Mouse (Mus musculus) central nervous system, embryonic 14 days (tissue): ENCODE data around the gene Srl. TPM values are rescaled to one million over a fixed set of nuclear protein-coding genes. Genes with fewer than 3 reads are reported as not detected.

Source experiments
- polyA plus RNA-seq: library from polyadenylated mRNA; depleted of rRNA; stranded (reverse); fragments of >200 nt; gene quantifications from 2 replicates; pipeline ENCODE4 v1.2.3, GENCODE M21; 2012; rRNA removed

The Srl gene
- polyA plus RNA-seq: 23.0 and 29.0 TPM in 2 replicates

DNA sequence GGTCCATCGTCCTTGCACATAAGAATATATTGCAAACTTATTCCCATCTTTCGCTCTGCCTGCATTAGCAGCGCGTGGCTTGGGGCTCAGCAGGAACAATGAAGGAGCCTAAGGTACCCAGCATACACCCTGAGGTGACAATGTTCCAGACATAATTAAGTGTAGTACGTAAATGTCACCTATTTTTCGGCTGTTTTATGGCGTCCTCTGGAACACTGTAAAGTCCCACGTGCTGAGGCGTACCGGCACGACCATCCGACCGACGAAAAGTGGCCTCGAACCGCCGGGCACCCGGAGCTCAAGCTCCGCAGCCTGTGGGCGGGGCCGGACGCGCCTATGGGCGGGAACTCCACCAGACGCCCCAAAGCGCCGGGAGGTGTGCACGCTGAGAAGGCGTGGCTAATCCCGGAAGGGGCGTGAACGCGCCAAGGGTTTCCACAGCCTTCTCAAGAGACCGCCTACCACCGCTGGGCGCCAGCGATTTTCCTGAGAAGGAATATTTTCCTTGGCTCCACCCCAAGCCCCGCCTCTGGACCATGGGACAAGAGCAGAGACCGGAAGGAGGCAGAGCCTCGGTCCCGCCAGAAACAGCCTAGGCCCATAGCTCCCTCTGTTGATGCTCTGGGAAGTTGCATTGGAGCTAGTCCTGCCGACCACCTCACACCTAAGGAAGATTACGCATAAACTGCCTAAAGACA is at the start of gene Srl:
Gene Srl (minus strand): TSS at position 316 of the 698 bp plus-strand sequence.

DNA sequence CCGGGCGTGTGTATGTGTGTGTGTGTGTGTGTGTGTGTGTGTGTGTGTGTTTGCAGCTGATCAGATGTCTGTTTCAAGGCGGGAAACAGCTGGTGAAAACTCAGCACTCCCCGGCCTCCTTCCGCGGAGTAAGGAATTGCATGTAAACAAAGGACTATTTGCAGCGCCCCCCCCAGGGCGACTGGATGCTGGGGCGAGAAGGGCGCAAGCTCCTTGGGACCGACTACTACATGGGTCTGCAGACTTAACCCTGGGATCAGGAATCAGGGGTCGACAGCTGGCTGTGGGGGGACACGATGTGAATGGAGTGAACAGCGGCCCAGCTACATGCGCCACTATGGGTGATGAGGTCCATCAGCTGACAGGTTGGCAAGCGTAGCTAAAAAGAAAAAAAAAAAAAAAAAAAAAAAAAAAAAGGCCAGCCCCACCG is 18.1 kb upstream of the Srl start, which contains the start of gene Tfap4:
Gene Tfap4 (minus strand): TSS at position 140 of the 430 bp plus-strand sequence.

Other genes with a start within 250 kb of the Srl start
- gene Adcy9, start 121.3 kb downstream of the Srl start, polyA plus RNA-seq: 5.1 and 5.8 TPM in 2 replicates
- 14.2 and 15.1 TPM in 2 replicates for gene Tfap4, start 18.0 kb upstream of the Srl start, polyA plus RNA-seq
- gene Glis2, start 52.9 kb upstream of the Srl start, polyA plus RNA-seq: 44.0 and 46.0 TPM in 2 replicates
- gene Pam16, start 83.2 kb upstream of the Srl start, polyA plus RNA-seq: 123 and 132 TPM in 2 replicates
- 8.3 and 20.3 TPM in 2 replicates for gene Vasn, start 98.1 kb upstream of the Srl start, polyA plus RNA-seq
- gene Dnaja3, start 98.2 kb upstream of the Srl start, polyA plus RNA-seq: 26.8 and 28.4 TPM in 2 replicates
- gene Coro7, start 138.0 kb upstream of the Srl start, polyA plus RNA-seq: 63.0 and 68.3 TPM in 2 replicates
- 90.5 and 100.0 TPM in 2 replicates for gene Nmral1, start 177.5 kb upstream of the Srl start, polyA plus RNA-seq
- gene Hmox2, start 184.5 kb upstream of the Srl start, polyA plus RNA-seq: 60.4 and 61.9 TPM in 2 replicates
- 88.7 and 89.2 TPM in 2 replicates for gene Cdip1, start 248.5 kb upstream of the Srl start, polyA plus RNA-seq